Comparison of ENCODE assay signal across 14 mouse cellular contexts in genomic region chr8:110462627-110463208, GRCm38 (mm10).
"Had no signal": no experiment of that assay in that cellular context is flagged by ENCODE, and none has a peak within 500 bp of the region (broad histone marks: within the 10 kb centered on the region; RNA-seq: fewer than 3 reads in every experiment).

No protein-coding gene starts in this region.

- H3K4me2 ChIP-seq: lung, embryonic 14.5 days; midbrain, embryonic 12.5 days; neural tube, embryonic 12.5 days; stomach, embryonic 15.5 days had no signal

- DNase-seq: lung, adult 18-20 months; lung, embryonic 14.5 days; lung, postnatal 10 days; lung, postnatal 4 days; midbrain, embryonic 14.5 days; right cerebral cortex, postnatal 14 days; thymus, adult 2 months; thymus, postnatal 25 days had no signal

- H3K4me1 ChIP-seq: neural tube, embryonic 12.5 days; stomach, embryonic 15.5 days had no signal

- H3K27ac ChIP-seq: midbrain, embryonic 10.5 days; midbrain, embryonic 12.5 days; neural tube, embryonic 12.5 days; stomach, embryonic 15.5 days; stomach, postnatal 0 days had no signal

- H3K4me3 ChIP-seq: midbrain, embryonic 10.5 days; midbrain, embryonic 12.5 days; myocyte; neural tube, embryonic 12.5 days; stomach, embryonic 15.5 days had no signal

- H3K9ac ChIP-seq: lung, embryonic 14.5 days; midbrain, embryonic 12.5 days; neural tube, embryonic 12.5 days; stomach, embryonic 15.5 days had no signal

- H3K27me3 ChIP-seq: neural tube, embryonic 12.5 days; stomach, embryonic 15.5 days had no signal

- H3K9me3 ChIP-seq: midbrain, embryonic 10.5 days; midbrain, embryonic 12.5 days; neural tube, embryonic 12.5 days; stomach, embryonic 15.5 days had no signal

- H3K36me3 ChIP-seq: midbrain, embryonic 10.5 days; midbrain, embryonic 12.5 days; neural tube, embryonic 12.5 days; stomach, embryonic 15.5 days had no signal
